Mouse (Mus musculus): ENCODE results near the gene Fam228a.

- TF ChIP-seq CTCF (IDR thresholded peaks at IDR 0.05; ENCODE audit: low read depth, low read length), result no peak
- no peak for TF ChIP-seq POLR2A (IDR thresholded peaks at IDR 0.05; ENCODE audit: extremely low read depth, insufficient read depth, low read length)
Observed at GRCm38 (mm10) chr12:4719066-4719761, 19.0 kb downstream of the Fam228a start.
